Comparison of ENCODE assay signal across 9 mouse cellular contexts in genomic region chr7:126007132-126007910, GRCm38 (mm10).
"Had no signal": no experiment of that assay in that cellular context is flagged by ENCODE, and none has a peak within 500 bp of the region (broad histone marks: within the 10 kb centered on the region; RNA-seq: fewer than 3 reads in every experiment).

No protein-coding gene starts in this region.

- DNase-seq: kidney, adult 2 months; kidney, postnatal 25 days; left cerebral cortex, postnatal 4 days; lung, adult 18-20 months; right cerebral cortex, postnatal 14 days; thymus, postnatal 4 days had no signal

- H3K27ac ChIP-seq: limb, embryonic 13.5 days; liver, embryonic 14.5 days; midbrain, embryonic 15.5 days had no signal

- H3K9me3 ChIP-seq: limb, embryonic 13.5 days; midbrain, embryonic 15.5 days had no signal

- H3K4me3 ChIP-seq: limb, embryonic 13.5 days; midbrain, embryonic 15.5 days had no signal

- H3K9ac ChIP-seq: limb, embryonic 13.5 days; liver, embryonic 14.5 days; midbrain, embryonic 15.5 days had no signal

- H3K36me3 ChIP-seq: limb, embryonic 13.5 days; midbrain, embryonic 15.5 days had no signal

- ATAC-seq: midbrain, embryonic 15.5 days had no signal

- H3K27me3 ChIP-seq: limb, embryonic 13.5 days; midbrain, embryonic 15.5 days had no signal

- H3K4me2 ChIP-seq: limb, embryonic 13.5 days; midbrain, embryonic 15.5 days had no signal
